In genomic region chrX:143520195-143520594, GRCm38 (mm10) we compare ENCODE assay signal across 17 mouse cellular contexts. TPM values are rescaled to one million over a fixed set of nuclear protein-coding genes. Genes with fewer than 3 reads are reported as not detected.
DNase-seq lines count a peak whose midpoint lies in the region; ATAC-seq lines count a peak whose summit lies in the region.
"Had no signal": no experiment of that assay in that cellular context is flagged by ENCODE, and none has a peak within 500 bp of the region (broad histone marks: within the 10 kb centered on the region; RNA-seq: fewer than 3 reads in every experiment).

No protein-coding gene starts in this region.

- WGBS in midbrain, embryonic 13.5 days: 26% methylated on average over 1 of the region's 1 CpGs
- WGBS in midbrain, embryonic 11.5 days: 44% methylated on average over 1 of the region's 1 CpGs
- WGBS in forebrain, embryonic 12.5 days: 36% methylated on average over 1 of the region's 1 CpGs
- 38% methylated on average over 1 of the region's 1 CpGs for WGBS in hindbrain, embryonic 16.5 days

- H3K9ac ChIP-seq in midbrain, embryonic 13.5 days (replicated peaks): no peak overlapping the region
- H3K9ac ChIP-seq in midbrain, embryonic 11.5 days (ENCODE audit: low read length): no peak overlapping the region
- H3K9ac ChIP-seq in forebrain, embryonic 12.5 days: no peak overlapping the region
- H3K9ac ChIP-seq in hindbrain, embryonic 16.5 days (ENCODE audit: low read depth, low read length): no peak overlapping the region
- H3K9ac ChIP-seq: limb, embryonic 15.5 days; liver, postnatal 0 days had no signal

- no peaks in the 10 kb centered on the region for H3K36me3 ChIP-seq in midbrain, embryonic 13.5 days
- no peaks in the 10 kb centered on the region for H3K36me3 ChIP-seq in midbrain, embryonic 11.5 days (ENCODE audit: control insufficient read depth, insufficient read depth, low read length)
- no peaks in the 10 kb centered on the region for H3K36me3 ChIP-seq in forebrain, embryonic 12.5 days (replicated peaks)
- no peaks in the 10 kb centered on the region for H3K36me3 ChIP-seq in hindbrain, embryonic 16.5 days (ENCODE audit: control insufficient read depth, insufficient read depth, low read length)
- H3K36me3 ChIP-seq: limb, embryonic 15.5 days had no signal

- ATAC-seq in midbrain, embryonic 13.5 days: peak; percentile 49
- ATAC-seq in midbrain, embryonic 11.5 days (ENCODE audit: low FRiP score): no peak; the same call in 1 of the 2 replicates
- ATAC-seq in forebrain, embryonic 12.5 days (ENCODE audit: low FRiP score): peak; percentile 57
- ATAC-seq in hindbrain, embryonic 16.5 days: no peak
- no peak for ATAC-seq in megakaryocyte-erythroid progenitor cell, adult 5-6 weeks (replicated peaks; ENCODE audit: low FRiP score, low TSS enrichment, poor library complexity, severe bottlenecking)
- ATAC-seq in erythroid progenitor cell, adult 5-6 weeks (replicated peaks; ENCODE audit: low FRiP score, poor library complexity, severe bottlenecking): no peak
- ATAC-seq: inflammation-experienced regulatory T-cells, adult 6 months; liver, postnatal 0 days had no signal

- H3K9me3 ChIP-seq in midbrain, embryonic 13.5 days: no peaks in the 10 kb centered on the region
- no peaks in the 10 kb centered on the region for H3K9me3 ChIP-seq in midbrain, embryonic 11.5 days (ENCODE audit: control insufficient read depth, low read length)
- H3K9me3 ChIP-seq in forebrain, embryonic 12.5 days: no peaks in the 10 kb centered on the region
- no peaks in the 10 kb centered on the region for H3K9me3 ChIP-seq in hindbrain, embryonic 16.5 days (ENCODE audit: control insufficient read depth, low read length)
- H3K9me3 ChIP-seq: limb, embryonic 15.5 days had no signal

- DNase-seq in midbrain, embryonic 11.5 days (ENCODE audit: low spot score, missing footprints): no peak
- peak; percentile 38 for DNase-seq in retina, postnatal 1 day
- DNase-seq: adrenal gland, postnatal 14 days; gastrocnemius, adult 2 months; heart, adult 2 months; kidney, adult 9 months; liver, postnatal 0 days; thymus, adult 18-20 months had no signal

- H3K4me1 ChIP-seq in midbrain, embryonic 13.5 days (replicated peaks): peaks cover 8% of the 10 kb centered on the region; the same call in 1 of the 2 replicates
- peaks cover 2% of the 10 kb centered on the region; the same call in 1 of the 2 replicates for H3K4me1 ChIP-seq in midbrain, embryonic 11.5 days (ENCODE audit: control insufficient read depth, insufficient read depth, low read length)
- H3K4me1 ChIP-seq in forebrain, embryonic 12.5 days: peaks cover 4% of the 10 kb centered on the region; the same call in 1 of the 2 replicates
- no peaks in the 10 kb centered on the region for H3K4me1 ChIP-seq in hindbrain, embryonic 16.5 days (ENCODE audit: control insufficient read depth, insufficient read depth, low read depth, low read length)
- H3K4me1 ChIP-seq: limb, embryonic 15.5 days had no signal

- no peak overlapping the region for H3K27ac ChIP-seq in midbrain, embryonic 13.5 days
- no peak overlapping the region for H3K27ac ChIP-seq in midbrain, embryonic 11.5 days (ENCODE audit: low read depth, low read length)
- H3K27ac ChIP-seq in forebrain, embryonic 12.5 days: no peak overlapping the region
- no peak overlapping the region for H3K27ac ChIP-seq in hindbrain, embryonic 16.5 days (ENCODE audit: low read depth, low read length)
- H3K27ac ChIP-seq: gastrocnemius, adult 2 months; heart, adult 2 months; limb, embryonic 15.5 days had no signal

- peaks cover 13% of the 10 kb centered on the region; the same call in 1 of the 2 replicates for H3K27me3 ChIP-seq in midbrain, embryonic 13.5 days
- H3K27me3 ChIP-seq in midbrain, embryonic 11.5 days (ENCODE audit: control insufficient read depth, insufficient read depth, low read length): peaks cover 7% of the 10 kb centered on the region
- peaks cover 26% of the 10 kb centered on the region for H3K27me3 ChIP-seq in forebrain, embryonic 12.5 days
- H3K27me3 ChIP-seq in hindbrain, embryonic 16.5 days (replicated peaks; ENCODE audit: control insufficient read depth, insufficient read depth, low read length): no peaks in the 10 kb centered on the region

- peak overlapping the region; percentile 48 for H3K4me3 ChIP-seq in midbrain, embryonic 13.5 days (replicated peaks)
- no peak overlapping the region for H3K4me3 ChIP-seq in midbrain, embryonic 11.5 days (ENCODE audit: low read depth, low read length)
- no peak overlapping the region for H3K4me3 ChIP-seq in forebrain, embryonic 12.5 days (replicated peaks)
- no peak overlapping the region for H3K4me3 ChIP-seq in hindbrain, embryonic 16.5 days (ENCODE audit: low read length)
- H3K4me3 ChIP-seq: erythroblast, embryonic 14.5 days; gastrocnemius, adult 2 months; heart, adult 2 months; limb, embryonic 15.5 days; myocyte had no signal

- peak overlapping the region; percentile 54 for H3K4me2 ChIP-seq in midbrain, embryonic 13.5 days (replicated peaks)
- no peak overlapping the region for H3K4me2 ChIP-seq in midbrain, embryonic 11.5 days
- peak overlapping the region; percentile 52 for H3K4me2 ChIP-seq in forebrain, embryonic 12.5 days
- H3K4me2 ChIP-seq in hindbrain, embryonic 16.5 days (ENCODE audit: low read length): peak overlapping the region; percentile 55
- H3K4me2 ChIP-seq: limb, embryonic 15.5 days had no signal

RNA-seq across cellular contexts. Expression of gene Pak3, which starts 1.8 kb away (rescaled TPM):
- 164 and 171 TPM in 2 replicates for polyA plus RNA-seq in midbrain, embryonic 13.5 days (2015; fragmentation: Nextera tagmentation; extraction: Ambion mirVana)
- 103 and 116 TPM in 2 replicates for polyA plus RNA-seq in midbrain, embryonic 11.5 days (2014; fragmentation: Nextera tagmentation; extraction: Ambion mirVana)
- 159 and 172 TPM in 2 replicates for polyA plus RNA-seq in forebrain, embryonic 12.5 days (2016; fragmentation: Nextera tagmentation; extraction: Ambion mirVana)
- 239 and 252 TPM in 2 replicates for polyA plus RNA-seq in hindbrain, embryonic 16.5 days (2015; fragmentation: Nextera tagmentation; extraction: Ambion mirVana)
- not detected in 2 replicates for total RNA-seq in megakaryocyte-erythroid progenitor cell, adult 5-6 weeks (2014; fragmentation: Nextera tagmentation)
- not detected in 2 replicates for total RNA-seq in megakaryocyte-erythroid progenitor cell, adult 5-6 weeks (2017)
- not detected in 2 replicates for total RNA-seq in erythroid progenitor cell, adult 5-6 weeks (2015; ENCODE audit: low replicate concordance)
- not detected in 2 replicates for total RNA-seq in erythroid progenitor cell, adult 5-6 weeks (2017; ENCODE audit: low replicate concordance)
- polyA plus RNA-seq: erythroblast, embryonic 14.5 days had no signal

Comparison
In these comparisons a context has a peak if more than half of its experiments do, and no peak if none do; other contexts are left out.
1. ATAC-seq: peak in midbrain, embryonic 13.5 days (single experiment) and forebrain, embryonic 12.5 days (single experiment); none in midbrain, embryonic 11.5 days (single experiment), hindbrain, embryonic 16.5 days (single experiment), megakaryocyte-erythroid progenitor cell, adult 5-6 weeks (single experiment) and erythroid progenitor cell, adult 5-6 weeks (single experiment).